Mouse (Mus musculus): Measurements from ENCODE around the gene Gpr22. TPM values are rescaled to one million over a fixed set of nuclear protein-coding genes. Genes with fewer than 3 reads are reported as not detected.

The Gpr22 gene
- polyA plus RNA-seq, 1 experiment from 2014 or later, result 0.06 TPM

DNA sequence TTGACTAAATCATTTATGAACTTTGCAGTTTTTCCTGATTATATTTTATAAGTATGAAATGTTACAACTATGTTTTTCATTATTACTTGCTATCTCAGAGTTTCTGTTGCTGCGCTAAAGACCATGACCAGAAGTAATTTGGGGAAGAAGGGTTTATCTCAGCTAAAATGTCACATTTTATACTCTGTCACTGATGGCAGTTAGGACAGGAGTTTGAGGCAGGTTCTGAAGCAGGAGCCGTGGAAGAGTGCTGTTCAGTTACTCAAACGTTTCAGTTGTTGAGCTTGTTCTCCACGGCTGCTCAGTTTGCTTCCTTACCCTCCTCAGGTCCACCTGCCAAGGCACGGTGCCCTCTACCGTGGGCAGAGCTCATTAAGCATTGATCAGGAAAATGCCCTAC is 47.7 kb downstream of the Gpr22 start:
- Histone ChIP-seq H3K9me3 (replicated peaks) (no peaks in the 10 kb centered on the region), H3K27me3 (no peaks in the 10 kb centered on the region), H3K4me2 (no peak overlapping the region), H3K27ac (no peak overlapping the region), H3K36me3 (peaks cover 26% of the 10 kb centered on the region), H3K9ac (no peak overlapping the region), H3K4me3 (replicated peaks) (no peak overlapping the region), H3K4me1 (replicated peaks) (0 out of 2 replicates have a peak, but pooled peaks cover 6% of the 10 kb centered on the region)
- ATAC-seq (ENCODE audit: low read depth), result no peak
- 74% methylated on average over 6 of the region's 6 CpGs for WGBS (ENCODE audit: insufficient replicate concordance)
- no peak for DNase-seq

Other genes with a start within 250 kb of the Gpr22 start
- 4.7 and 6.1 TPM in 2 replicates for gene Cbll1, start 214.3 kb downstream of the Gpr22 start, polyA plus RNA-seq (2015; fragmentation: Nextera tagmentation; extraction: Ambion mirVana)
- not detected in 2 replicates for gene Slc26a4, start 154.0 kb downstream of the Gpr22 start, polyA plus RNA-seq (2015; fragmentation: Nextera tagmentation; extraction: Ambion mirVana)
- 41.8 and 48.2 TPM in 2 replicates for gene Bcap29, start 79.3 kb downstream of the Gpr22 start, polyA plus RNA-seq (2015; fragmentation: Nextera tagmentation; extraction: Ambion mirVana)
- gene Dus4l, start 59.1 kb downstream of the Gpr22 start, polyA plus RNA-seq (2015; fragmentation: Nextera tagmentation; extraction: Ambion mirVana), result 3.4 and 4.6 TPM in 2 replicates
- gene Cog5, start 59.1 kb downstream of the Gpr22 start, polyA plus RNA-seq (2015; fragmentation: Nextera tagmentation; extraction: Ambion mirVana), result 8.0 and 9.3 TPM in 2 replicates
- gene Hbp1, start 236.6 kb upstream of the Gpr22 start, polyA plus RNA-seq (2015; fragmentation: Nextera tagmentation; extraction: Ambion mirVana), result 33.3 and 38.7 TPM in 2 replicates